Mouse (Mus musculus): Measurements from ENCODE around the gene Ccdc18. TPM values are rescaled to one million over a fixed set of nuclear protein-coding genes. Genes with fewer than 3 reads are reported as not detected.
"Not testable (repeated sequence)": the region's sequence is repeated elsewhere in the genome, so short reads cannot be mapped to it uniquely, and the experiment has no call there.

Gene Ccdc18
- polyA plus RNA-seq, 1 experiment, result 7.5 TPM

- Histone ChIP-seq H3K27ac (ENCODE audit: insufficient read depth, low read length) (no peak overlapping the region), H3K4me1 (ENCODE audit: control insufficient read depth, insufficient read depth, low read length) (no peaks in the 10 kb centered on the region), H3K4me3 (ENCODE audit: insufficient read depth, low read length) (peak overlapping the region; percentile 97)
- TF ChIP-seq CTCF (IDR thresholded peaks at IDR 0.05; ENCODE audit: borderline replicate concordance, insufficient read depth, low read length), result no peak
- TF ChIP-seq POLR2A (IDR thresholded peaks at IDR 0.05; ENCODE audit: low read depth, low read length), result no peak
Observed at GRCm38 (mm10) chr5:108270415-108270814, 137.7 kb downstream of the Ccdc18 start.

DNA sequence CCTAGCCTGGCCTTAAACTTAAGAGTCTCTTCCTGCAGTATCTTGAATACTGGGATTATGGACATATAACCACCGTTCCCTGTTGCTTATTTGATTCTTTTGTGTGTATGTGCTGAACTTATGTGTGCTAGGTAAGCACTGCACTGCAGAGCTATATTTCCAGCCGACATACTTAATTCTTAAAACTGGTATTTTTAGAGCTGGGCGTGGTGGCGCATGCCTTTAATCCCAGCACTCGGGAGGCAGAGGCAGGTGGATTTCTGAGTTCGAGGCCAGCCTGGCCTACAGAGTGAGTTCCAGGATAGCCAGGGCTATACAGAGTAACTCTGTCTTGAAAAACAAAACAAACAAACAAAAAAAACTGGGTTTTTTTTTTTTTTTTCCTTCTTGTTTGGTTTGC lies 138.7 kb downstream of the Ccdc18 start:
- H3K27ac ChIP-seq (ENCODE audit: insufficient read depth, low read length); H3K4me1 ChIP-seq (ENCODE audit: control insufficient read depth, insufficient read depth, low read length): not testable (repeated sequence)
- H3K4me3 ChIP-seq (ENCODE audit: insufficient read depth, low read length), result peak overlapping the region; percentile 17; the same call in 1 of the 2 replicates

Other genes with a start within 250 kb of the Ccdc18 start
- 74.5 and 90.8 TPM in 2 replicates for gene Rpl5, start 232.4 kb upstream of the Ccdc18 start, polyA plus RNA-seq (2011; ENCODE audit: insufficient read length, low read depth, missing spikeins)
- gene Fam69a, start 145.8 kb upstream of the Ccdc18 start, polyA plus RNA-seq (2011; ENCODE audit: insufficient read length, low read depth, missing spikeins), result 8.0 and 15.4 TPM in 2 replicates
- 29.2 and 35.3 TPM in 2 replicates for gene Mtf2, start 67.2 kb upstream of the Ccdc18 start, polyA plus RNA-seq (2011; ENCODE audit: insufficient read length, low read depth, missing spikeins)
- 61.1 and 68.8 TPM in 2 replicates for gene Tmed5, start 255 bp upstream of the Ccdc18 start, polyA plus RNA-seq (2011; ENCODE audit: insufficient read length, low read depth, missing spikeins)
- 32.9 and 34.8 TPM in 2 replicates for gene Dr1, start 136.0 kb downstream of the Ccdc18 start, polyA plus RNA-seq (2011; ENCODE audit: insufficient read length, low read depth, missing spikeins)
- gene Pigg, start 179.7 kb downstream of the Ccdc18 start, polyA plus RNA-seq (2011; ENCODE audit: insufficient read length, low read depth, missing spikeins), result 7.9 and 8.0 TPM in 2 replicates
- 0.27 and 0.37 TPM in 2 replicates for gene Gm42517, start 235.0 kb downstream of the Ccdc18 start, polyA plus RNA-seq (2011; ENCODE audit: insufficient read length, low read depth, missing spikeins)